Mouse (Mus musculus) small intestine, adult 2 months (tissue): ENCODE measurements around the gene 1700037H04Rik. TPM values are rescaled to one million over a fixed set of nuclear protein-coding genes. Genes with fewer than 3 reads are reported as not detected.

Source experiments
- H3K27ac ChIP-seq: fragments of 200-500 bp; 2 replicates; pipeline ENCODE4 v1.5.1; 2012; ENCODE audit warnings: low read depth, low read length, control low read depth, inconsistent platforms; ENCODE audit not compliant: insufficient read depth
- H3K27me3 ChIP-seq: fragments of 200-500 bp; 2 replicates; pipeline ENCODE4 v1.6.1; 2012; ENCODE audit warnings: mild to moderate bottlenecking, moderate library complexity, low read length, inconsistent platforms; ENCODE audit not compliant: control insufficient read depth, insufficient read depth
- H3K36me3 ChIP-seq: fragments of 200-500 bp; 2 replicates; pipeline ENCODE4 v1.6.1; 2012; ENCODE audit warnings: mild to moderate bottlenecking, low read length, control low read depth, inconsistent platforms; ENCODE audit not compliant: control insufficient read depth, insufficient read depth
- H3K4me1 ChIP-seq: fragments of 200-500 bp; 2 replicates; pipeline ENCODE4 v1.6.1; 2012; ENCODE audit warnings: low read length, inconsistent platforms, mixed read lengths; ENCODE audit not compliant: control insufficient read depth, insufficient read depth, insufficient read length
- H3K4me3 ChIP-seq: fragments of 200-500 bp; 2 replicates; pipeline ENCODE4 v1.5.1; 2012; ENCODE audit warnings: low read depth, mild to moderate bottlenecking, control low read depth, inconsistent platforms, low read length, moderate library complexity
- CTCF ChIP-seq: fragments of 200-500 bp; IDR thresholded peaks from 2 replicates; pipeline ENCODE4 v1.5.1; 2012; ENCODE audit warnings: low read depth, mild to moderate bottlenecking, control low read depth, inconsistent platforms, low read length, moderate library complexity, mixed read lengths; ENCODE audit not compliant: insufficient replicate concordance, insufficient read length; ENCODE audit errors: extremely low read depth
- POLR2A ChIP-seq: fragments of 200-500 bp; IDR thresholded peaks from 2 replicates; pipeline ENCODE4 v1.6.1; 2012; ENCODE audit warnings: low read depth, mild to moderate bottlenecking, control low read depth, inconsistent platforms, low read length, moderate library complexity
- WGBS: fragments of 180-500 bp; shearing (Covaris S2); methylation state at CpG from one replicate; pipeline ENCODE4 v1.1.7; 2018; 5-methylcytosine and 5-hydroxymethylcytosine counted together
- polyA plus RNA-seq: library from polyadenylated mRNA; depleted of rRNA; stranded (reverse); fragments of >200 nt; gene quantifications from 2 replicates; pipeline ENCODE4 v1.2.3, GENCODE M21; 2012; rRNA removed

Gene 1700037H04Rik
- polyA plus RNA-seq, 1 experiment = 57.2 TPM

GRCm38 (mm10) chr2:131101530-131101929 lies 58.4 kb downstream of the 1700037H04Rik start:
- Histone ChIP-seq H3K4me1 (no peaks in the 10 kb centered on the region), H3K36me3 (no peaks in the 10 kb centered on the region), H3K27me3 (no peaks in the 10 kb centered on the region), H3K4me3 (no peak overlapping the region), H3K27ac (no peak overlapping the region)
- no peak for TF ChIP-seq CTCF
- TF ChIP-seq POLR2A = no peak
- 47% methylated on average over 3 of the region's 3 CpGs for WGBS

- no peaks in the 10 kb centered on the region for H3K27me3 ChIP-seq
- H3K4me3 ChIP-seq = no peak overlapping the region
- no peaks in the 10 kb centered on the region for H3K36me3 ChIP-seq
- TF ChIP-seq POLR2A (no peak), CTCF (no peak)
- no peak overlapping the region for H3K27ac ChIP-seq
- H3K4me1 ChIP-seq = 0 out of 2 replicates have a peak, but pooled peaks cover 2% of the 10 kb centered on the region
- WGBS = 81% methylated on average over 4 of the region's 4 CpGs
Measured at GRCm38 (mm10) chr2:131097087-131097486, 62.8 kb downstream of the 1700037H04Rik start.

Other genes starting within 250 kb of the 1700037H04Rik start
- gene Gfra4, start 117.0 kb downstream of the 1700037H04Rik start, polyA plus RNA-seq = 11.1 and 17.0 TPM in 2 replicates
- gene Adam33, start 96.3 kb downstream of the 1700037H04Rik start, polyA plus RNA-seq = 12.4 and 13.1 TPM in 2 replicates
- gene Siglec1, start 73.3 kb downstream of the 1700037H04Rik start, polyA plus RNA-seq = 1.9 and 2.7 TPM in 2 replicates
- 2.2 and 3.3 TPM in 2 replicates for gene Hspa12b, start 32.8 kb downstream of the 1700037H04Rik start, polyA plus RNA-seq
- gene Gm11037, start 26.6 kb downstream of the 1700037H04Rik start, polyA plus RNA-seq = not detected in 2 replicates
- gene Cenpb, start 20.0 kb upstream of the 1700037H04Rik start, polyA plus RNA-seq = 57.7 and 95.1 TPM in 2 replicates
- 11.6 and 22.4 TPM in 2 replicates for gene Cdc25b, start 26.9 kb upstream of the 1700037H04Rik start, polyA plus RNA-seq
- 5.6 and 8.2 TPM in 2 replicates for gene Spef1, start 27.2 kb upstream of the 1700037H04Rik start, polyA plus RNA-seq
- gene Ap5s1, start 47.0 kb upstream of the 1700037H04Rik start, polyA plus RNA-seq = 37.1 and 90.0 TPM in 2 replicates
- gene Mavs, start 74.0 kb upstream of the 1700037H04Rik start, polyA plus RNA-seq = 49.8 and 80.8 TPM in 2 replicates
- 6.6 and 11.1 TPM in 2 replicates for gene Pank2, start 102.4 kb upstream of the 1700037H04Rik start, polyA plus RNA-seq
- gene Rnf24, start 192.8 kb upstream of the 1700037H04Rik start, polyA plus RNA-seq = 1.0 and 3.9 TPM in 2 replicates